Mouse (Mus musculus): ENCODE data around the gene Piezo1. TPM values are rescaled to one million over a fixed set of nuclear protein-coding genes. Genes with fewer than 3 reads are reported as not detected.

Piezo1 gene
- total and polyA plus RNA-seq, 2 experiments: 2.2 to 11.1 TPM

GRCm38 (mm10) chr8:122556030-122557009 is 5.2 kb upstream of the Piezo1 start:
- DNase-seq (ENCODE audit: extremely low read depth, low read depth, low spot score): no peak
- 74% methylated on average over 12 of the region's 12 CpGs for WGBS
- peak overlapping the region; percentile 46 for H3K27ac ChIP-seq (replicated peaks; ENCODE audit: insufficient read depth, low read depth, low read length)
- peak overlapping the region; percentile 30 for H3K4me3 ChIP-seq (ENCODE audit: insufficient read depth, low read depth, low read length)
- TF ChIP-seq POLR2A (IDR thresholded peaks at IDR 0.05; ENCODE audit: extremely low read depth, insufficient read depth, low read length): 0 out of 2 replicates have a peak, but pooled peaks have one; percentile 27
- no peak for TF ChIP-seq CTCF (IDR thresholded peaks at IDR 0.05; ENCODE audit: low read depth, low read length)
- no peaks in the 10 kb centered on the region for H3K27me3 ChIP-seq (ENCODE audit: control insufficient read depth, insufficient read depth, low read length)
- H3K4me1 ChIP-seq (ENCODE audit: control insufficient read depth, insufficient read depth, low read length): no peaks in the 10 kb centered on the region
- H3K79me2 ChIP-seq (ENCODE audit: control insufficient read depth, insufficient read depth, low read length): no peaks in the 10 kb centered on the region
- no peaks in the 10 kb centered on the region for H3K36me3 ChIP-seq (ENCODE audit: control insufficient read depth, insufficient read depth, low read length)
- H3K9ac ChIP-seq (ENCODE audit: low read depth, low read length): peak overlapping the region; percentile 63

- Histone ChIP-seq H3K36me3 (ENCODE audit: control insufficient read depth, insufficient read depth, low read length) (no peaks in the 10 kb centered on the region), H3K4me1 (ENCODE audit: control insufficient read depth, insufficient read depth, low read length) (no peaks in the 10 kb centered on the region), H3K9ac (ENCODE audit: low read depth, low read length) (no peak overlapping the region), H3K27me3 (ENCODE audit: control insufficient read depth, insufficient read depth, low read length) (no peaks in the 10 kb centered on the region), H3K27ac (replicated peaks; ENCODE audit: insufficient read depth, low read depth, low read length) (no peak overlapping the region), H3K4me3 (ENCODE audit: insufficient read depth, low read depth, low read length) (no peak overlapping the region), H3K79me2 (ENCODE audit: control insufficient read depth, insufficient read depth, low read length) (no peaks in the 10 kb centered on the region)
- TF ChIP-seq CTCF (IDR thresholded peaks at IDR 0.05; ENCODE audit: low read depth, low read length) (no peak), POLR2A (IDR thresholded peaks at IDR 0.05; ENCODE audit: extremely low read depth, insufficient read depth, low read length) (no peak)
- WGBS: 82% methylated on average over 6 of the region's 6 CpGs
- DNase-seq (ENCODE audit: extremely low read depth, low read depth, low spot score): no peak
Observed at GRCm38 (mm10) chr8:122554786-122555185, 3.7 kb upstream of the Piezo1 start.

GRCm38 (mm10) chr8:122550995-122551264 is 199 bp downstream of the Piezo1 start:
- no peaks in the 10 kb centered on the region; the same call in 1 of the 2 replicates for H3K79me2 ChIP-seq (ENCODE audit: control insufficient read depth, insufficient read depth, low read length)
- no peaks in the 10 kb centered on the region for H3K27me3 ChIP-seq (ENCODE audit: control insufficient read depth, insufficient read depth, low read length)
- peak overlapping the region; percentile 60 for H3K4me3 ChIP-seq (ENCODE audit: insufficient read depth, low read depth, low read length)
- no peak for TF ChIP-seq POLR2A (IDR thresholded peaks at IDR 0.05; ENCODE audit: extremely low read depth, insufficient read depth, low read length)
- TF ChIP-seq CTCF (IDR thresholded peaks at IDR 0.05; ENCODE audit: low read depth, low read length): no peak
- no peaks in the 10 kb centered on the region for H3K36me3 ChIP-seq (ENCODE audit: control insufficient read depth, insufficient read depth, low read length)
- H3K4me1 ChIP-seq (ENCODE audit: control insufficient read depth, insufficient read depth, low read length): no peaks in the 10 kb centered on the region
- no peak overlapping the region for H3K27ac ChIP-seq (replicated peaks; ENCODE audit: insufficient read depth, low read depth, low read length)
- H3K9ac ChIP-seq (ENCODE audit: low read depth, low read length): peak overlapping the region; percentile 78
- no peak for DNase-seq (ENCODE audit: extremely low read depth, low read depth, low spot score)
- 1% methylated on average over 43 of the region's 43 CpGs for WGBS

- Histone ChIP-seq H3K36me3 (ENCODE audit: control insufficient read depth, insufficient read depth, low read length) (no peaks in the 10 kb centered on the region), H3K4me3 (ENCODE audit: insufficient read depth, low read depth, low read length) (peak overlapping the region; percentile 60), H3K9ac (ENCODE audit: low read depth, low read length) (peak overlapping the region; percentile 78), H3K27me3 (ENCODE audit: control insufficient read depth, insufficient read depth, low read length) (no peaks in the 10 kb centered on the region), H3K4me1 (ENCODE audit: control insufficient read depth, insufficient read depth, low read length) (no peaks in the 10 kb centered on the region), H3K27ac (replicated peaks; ENCODE audit: insufficient read depth, low read depth, low read length) (no peak overlapping the region), H3K79me2 (ENCODE audit: control insufficient read depth, insufficient read depth, low read length) (no peaks in the 10 kb centered on the region; the same call in 1 of the 2 replicates)
- DNase-seq (ENCODE audit: extremely low read depth, low read depth, low spot score): peak; percentile 22
- WGBS: 9% methylated on average over 51 of the region's 52 CpGs
- TF ChIP-seq CTCF (IDR thresholded peaks at IDR 0.05; ENCODE audit: low read depth, low read length) (no peak), POLR2A (IDR thresholded peaks at IDR 0.05; ENCODE audit: extremely low read depth, insufficient read depth, low read length) (no peak)
Observed at GRCm38 (mm10) chr8:122550234-122550994, 715 bp downstream of the Piezo1 start.

GRCm38 (mm10) chr8:122548891-122549439 is 2.2 kb downstream of the Piezo1 start:
- no peak overlapping the region for H3K4me3 ChIP-seq (ENCODE audit: insufficient read depth, low read depth, low read length)
- WGBS: 85% methylated on average over 3 of the region's 3 CpGs

More at GRCm38 (mm10) chr8:122548891-122549439, 2.2 kb downstream of the Piezo1 start:
- Histone ChIP-seq H3K36me3 (ENCODE audit: control insufficient read depth, insufficient read depth, low read length) (no peaks in the 10 kb centered on the region), H3K4me1 (ENCODE audit: control insufficient read depth, insufficient read depth, low read length) (no peaks in the 10 kb centered on the region), H3K9ac (ENCODE audit: low read depth, low read length) (no peak overlapping the region), H3K79me2 (ENCODE audit: control insufficient read depth, insufficient read depth, low read length) (no peaks in the 10 kb centered on the region; the same call in 1 of the 2 replicates), H3K27ac (replicated peaks; ENCODE audit: insufficient read depth, low read depth, low read length) (no peak overlapping the region), H3K27me3 (ENCODE audit: control insufficient read depth, insufficient read depth, low read length) (no peaks in the 10 kb centered on the region)
- no peak for DNase-seq (ENCODE audit: extremely low read depth, low read depth, low spot score)
- TF ChIP-seq POLR2A (IDR thresholded peaks at IDR 0.05; ENCODE audit: extremely low read depth, insufficient read depth, low read length): no peak
- no peak for TF ChIP-seq CTCF (IDR thresholded peaks at IDR 0.05; ENCODE audit: low read depth, low read length)
